Mouse (Mus musculus): Measurements from ENCODE around the gene Fbxo46. TPM values are rescaled to one million over a fixed set of nuclear protein-coding genes. Genes with fewer than 3 reads are reported as not detected.

The Fbxo46 gene
- total RNA-seq, 2 experiments from 2014 or later: 13.4 to 14.3 TPM

- peak; percentile 78 to 87 for DNase-seq (ENCODE audit: extremely low spot score in 1 of 2, low spot score in 2 of 2)
- Histone ChIP-seq H3K27ac (peak overlapping the region; percentile 16; the same call in 1 of the 2 replicates), H3K4me3 (peak overlapping the region; percentile 57)
- no peak for TF ChIP-seq CTCF (IDR thresholded peaks at IDR 0.05)
- intact Hi-C loops (cut with DNase I): loop anchor here (2.0 kb wide), 2 partner anchors 17 to 25 kb away; partner anchors contain the start of gene Dmwd
Observed at GRCm38 (mm10) chr7:19093537-19094385, 25.9 kb upstream of the Fbxo46 start.

- DNase-seq (ENCODE audit: extremely low spot score in 1 of 2, low spot score in 2 of 2): no peak
- intact Hi-C loops (cut with DNase I): no loop called here
Observed at GRCm38 (mm10) chr7:19094471-19094825, 25.2 kb upstream of the Fbxo46 start, which contains the start of gene Six5. Gene Six5, plus strand, starts transcription at chr7:19094594.

GRCm38 (mm10) chr7:19094826-19095750 is 24.6 kb upstream of the Fbxo46 start:
- intact Hi-C loops (cut with DNase I): no loop called here
- peak overlapping the region; percentile 57 for H3K4me3 ChIP-seq
- TF ChIP-seq CTCF (IDR thresholded peaks at IDR 0.05): no peak
- H3K27ac ChIP-seq: peak overlapping the region; percentile 45; the same call in 1 of the 2 replicates
- DNase-seq (ENCODE audit: extremely low spot score in 1 of 2, low spot score in 2 of 2): no peak

More at GRCm38 (mm10) chr7:19094471-19094825, 25.2 kb upstream of the Fbxo46 start, which contains the start of gene Six5:
- Histone ChIP-seq H3K27ac (peak within 1 kb of the TSS; percentile 45; the same call in 1 of the 2 replicates), H3K4me3 (peak within 1 kb of the TSS; percentile 57)
- no peak for TF ChIP-seq CTCF (IDR thresholded peaks at IDR 0.05)

GRCm38 (mm10) chr7:19095751-19096110 is 23.9 kb upstream of the Fbxo46 start:
- Histone ChIP-seq H3K27ac (no peak overlapping the region), H3K4me3 (no peak overlapping the region; the same call in 1 of the 2 replicates)
- intact Hi-C loops (cut with DNase I): no loop called here
- no peak for TF ChIP-seq CTCF (IDR thresholded peaks at IDR 0.05)
- no peak for DNase-seq (ENCODE audit: extremely low spot score in 1 of 2, low spot score in 2 of 2)

- no peak for DNase-seq (ENCODE audit: extremely low spot score in 1 of 2, low spot score in 2 of 2)
- intact Hi-C loops (cut with DNase I): no loop called here
- TF ChIP-seq CTCF (IDR thresholded peaks at IDR 0.05): no peak
- H3K4me3 ChIP-seq: no peak overlapping the region
- no peak overlapping the region for H3K27ac ChIP-seq
Observed at GRCm38 (mm10) chr7:19096421-19096976, 23.2 kb upstream of the Fbxo46 start.

- intact Hi-C loops (cut with DNase I): no loop called here
- H3K27ac ChIP-seq: no peak overlapping the region
- H3K4me3 ChIP-seq: no peak overlapping the region
- no peak for TF ChIP-seq CTCF (IDR thresholded peaks at IDR 0.05)
- no peak for DNase-seq (ENCODE audit: extremely low spot score in 1 of 2, low spot score in 2 of 2)
Observed at GRCm38 (mm10) chr7:19097217-19097616, 22.4 kb upstream of the Fbxo46 start.

- DNase-seq (ENCODE audit: extremely low spot score in 1 of 2, low spot score in 2 of 2): no peak
Observed at GRCm38 (mm10) chr7:19097863-19098262, 21.8 kb upstream of the Fbxo46 start.

GRCm38 (mm10) chr7:19098811-19099210 is 20.8 kb upstream of the Fbxo46 start:
- no peak for DNase-seq (ENCODE audit: extremely low spot score in 1 of 2, low spot score in 2 of 2)
- TF ChIP-seq CTCF (IDR thresholded peaks at IDR 0.05): no peak
- Histone ChIP-seq H3K4me3 (no peak overlapping the region), H3K27ac (no peak overlapping the region)
- intact Hi-C loops (cut with DNase I): no loop called here

More at GRCm38 (mm10) chr7:19097863-19098262, 21.8 kb upstream of the Fbxo46 start:
- no peak overlapping the region for H3K4me3 ChIP-seq
- no peak overlapping the region for H3K27ac ChIP-seq
- TF ChIP-seq CTCF (IDR thresholded peaks at IDR 0.05): no peak
- intact Hi-C loops (cut with DNase I): no loop called here

GRCm38 (mm10) chr7:19100290-19100689 is 19.4 kb upstream of the Fbxo46 start:
- Histone ChIP-seq H3K4me3 (no peak overlapping the region), H3K27ac (no peak overlapping the region)
- TF ChIP-seq CTCF (IDR thresholded peaks at IDR 0.05): no peak
- no peak for DNase-seq (ENCODE audit: extremely low spot score in 1 of 2, low spot score in 2 of 2)
- intact Hi-C loops (cut with DNase I): no loop called here

- DNase-seq (ENCODE audit: extremely low spot score in 1 of 2, low spot score in 2 of 2): no peak
- Histone ChIP-seq H3K4me3 (no peak overlapping the region), H3K27ac (no peak overlapping the region)
- intact Hi-C loops (cut with DNase I): no loop called here
- TF ChIP-seq CTCF (IDR thresholded peaks at IDR 0.05): no peak
Observed at GRCm38 (mm10) chr7:19103741-19104140, 15.9 kb upstream of the Fbxo46 start.

GRCm38 (mm10) chr7:19104486-19104885 is 15.2 kb upstream of the Fbxo46 start:
- no peak overlapping the region for H3K4me3 ChIP-seq
- DNase-seq (ENCODE audit: extremely low spot score in 1 of 2, low spot score in 2 of 2): no peak
- intact Hi-C loops (cut with DNase I): no loop called here
- H3K27ac ChIP-seq: no peak overlapping the region
- no peak for TF ChIP-seq CTCF (IDR thresholded peaks at IDR 0.05)

Data from left cerebral cortex, adult 2 months (tissue).